ENCODE assay signal across 8 mouse cellular contexts in the genomic region with DNA sequence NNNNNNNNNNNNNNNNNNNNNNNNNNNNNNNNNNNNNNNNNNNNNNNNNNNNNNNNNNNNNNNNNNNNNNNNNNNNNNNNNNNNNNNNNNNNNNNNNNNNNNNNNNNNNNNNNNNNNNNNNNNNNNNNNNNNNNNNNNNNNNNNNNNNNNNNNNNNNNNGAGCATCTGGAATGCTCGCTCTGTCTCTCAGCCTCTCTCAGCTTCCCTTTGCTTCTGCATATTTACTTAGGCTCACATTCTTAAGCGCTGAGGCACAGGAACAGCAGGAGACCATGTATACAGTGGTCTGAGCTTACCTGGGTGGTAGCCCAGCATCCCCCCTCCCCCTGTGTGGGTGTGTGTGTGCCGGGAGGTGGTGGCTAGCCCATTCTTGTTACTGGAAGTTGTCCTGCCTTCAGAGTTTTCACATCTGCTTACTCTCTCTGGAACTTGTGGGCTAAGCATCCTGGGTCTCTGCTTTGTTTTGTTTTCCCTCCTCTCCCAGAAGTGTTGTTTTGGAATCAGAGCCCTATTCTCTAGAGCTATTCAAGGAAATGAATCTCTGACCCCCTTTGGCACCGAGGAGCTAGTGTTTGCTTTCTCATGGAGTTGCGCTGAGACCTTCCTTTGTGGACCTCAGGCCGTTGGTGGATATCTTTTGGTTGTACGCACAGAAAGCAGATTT. TPM values are rescaled to one million over a fixed set of nuclear protein-coding genes. Genes with fewer than 3 reads are reported as not detected.
DNase-seq lines count a peak whose midpoint lies in the region; ATAC-seq and TF ChIP-seq lines count a peak whose summit lies in the region.

No protein-coding gene starts in this region.

- H3K27ac ChIP-seq in intestine, embryonic 14.5 days (ENCODE audit: low read depth) = no peak overlapping the region
- H3K27ac ChIP-seq in intestine, postnatal 0 days (ENCODE audit: low read depth, low read length) = no peak overlapping the region
- H3K27ac ChIP-seq in ES-Bruce4 (ENCODE audit: insufficient read depth, low read length) = peak overlapping the region; percentile 75
- H3K27ac ChIP-seq in embryonic facial prominence, embryonic 12.5 days = no peak overlapping the region
- no peak overlapping the region for H3K27ac ChIP-seq in limb, embryonic 12.5 days

- H3K36me3 ChIP-seq in intestine, embryonic 14.5 days (ENCODE audit: control insufficient read depth, insufficient read depth, low read length) = no peaks in the 10 kb centered on the region
- no peaks in the 10 kb centered on the region for H3K36me3 ChIP-seq in intestine, postnatal 0 days (ENCODE audit: control insufficient read depth, insufficient read depth)
- H3K36me3 ChIP-seq in ES-Bruce4 (ENCODE audit: control insufficient read depth, insufficient read depth, low read length, poor library complexity, severe bottlenecking) = no peaks in the 10 kb centered on the region
- H3K36me3 ChIP-seq in embryonic facial prominence, embryonic 12.5 days = no peaks in the 10 kb centered on the region
- no peaks in the 10 kb centered on the region for H3K36me3 ChIP-seq in limb, embryonic 12.5 days

- H3K9ac ChIP-seq in intestine, embryonic 14.5 days (ENCODE audit: low read length) = no peak overlapping the region
- H3K9ac ChIP-seq in intestine, postnatal 0 days (ENCODE audit: low read depth, low read length) = no peak overlapping the region
- H3K9ac ChIP-seq in ES-Bruce4 (ENCODE audit: low read depth, poor library complexity, severe bottlenecking) = no peak overlapping the region
- H3K9ac ChIP-seq in embryonic facial prominence, embryonic 12.5 days = no peak overlapping the region
- H3K9ac ChIP-seq in limb, embryonic 12.5 days (replicated peaks) = no peak overlapping the region

- no peak for TF ChIP-seq POLR2A in ES-Bruce4 (IDR thresholded peaks at IDR 0.05; ENCODE audit: insufficient read depth, low read length)

- peak; percentile 65; the same call in 1 of the 2 replicates for TF ChIP-seq EP300 in ES-Bruce4 (IDR thresholded peaks at IDR 0.05; ENCODE audit: insufficient read depth, low read depth, low read length)

- WGBS in intestine, embryonic 14.5 days = 36% methylated on average over 7 of the region's 7 CpGs
- WGBS in intestine, postnatal 0 days = 31% methylated on average over 7 of the region's 7 CpGs
- WGBS in embryonic facial prominence, embryonic 12.5 days = 25% methylated on average over 7 of the region's 7 CpGs
- WGBS in limb, embryonic 12.5 days = 44% methylated on average over 7 of the region's 7 CpGs

- no peaks in the 10 kb centered on the region for H3K9me3 ChIP-seq in intestine, embryonic 14.5 days (ENCODE audit: control insufficient read depth, low read length)
- no peaks in the 10 kb centered on the region for H3K9me3 ChIP-seq in intestine, postnatal 0 days (ENCODE audit: control insufficient read depth)
- no peaks in the 10 kb centered on the region for H3K9me3 ChIP-seq in ES-Bruce4 (replicated peaks; ENCODE audit: control insufficient read depth, insufficient read depth, low read length, poor library complexity, severe bottlenecking)
- no peaks in the 10 kb centered on the region for H3K9me3 ChIP-seq in embryonic facial prominence, embryonic 12.5 days
- H3K9me3 ChIP-seq in limb, embryonic 12.5 days = no peaks in the 10 kb centered on the region

- no peak for DNase-seq in intestine, embryonic 14.5 days (ENCODE audit: low spot score)
- DNase-seq in spleen, adult 18-20 months = no peak
- no peak for DNase-seq in layer of hippocampus, adult 11-12 months (ENCODE audit: low spot score)

- no peak overlapping the region for H3K4me3 ChIP-seq in intestine, embryonic 14.5 days (ENCODE audit: low read depth, low read length)
- no peak overlapping the region for H3K4me3 ChIP-seq in intestine, postnatal 0 days (ENCODE audit: low read depth, low read length)
- no peak overlapping the region for H3K4me3 ChIP-seq in ES-Bruce4 (ENCODE audit: low read depth, low read length)
- H3K4me3 ChIP-seq in embryonic facial prominence, embryonic 12.5 days = no peak overlapping the region
- H3K4me3 ChIP-seq in limb, embryonic 12.5 days (replicated peaks) = no peak overlapping the region

- H3K4me2 ChIP-seq in intestine, embryonic 14.5 days (ENCODE audit: low read length) = no peak overlapping the region
- H3K4me2 ChIP-seq in intestine, postnatal 0 days (replicated peaks; ENCODE audit: low read depth) = no peak overlapping the region
- H3K4me2 ChIP-seq in embryonic facial prominence, embryonic 12.5 days (replicated peaks) = no peak overlapping the region
- no peak overlapping the region for H3K4me2 ChIP-seq in limb, embryonic 12.5 days

- no peak for TF ChIP-seq CTCF in intestine, postnatal 0 days (IDR thresholded peaks at IDR 0.05; ENCODE audit: low read depth)
- no peak for TF ChIP-seq CTCF in ES-Bruce4 (IDR thresholded peaks at IDR 0.05; ENCODE audit: low read depth, low read length)

- H3K4me1 ChIP-seq in intestine, embryonic 14.5 days (replicated peaks; ENCODE audit: control insufficient read depth, insufficient read depth, low read length) = peaks cover 12% of the 10 kb centered on the region
- H3K4me1 ChIP-seq in intestine, postnatal 0 days (replicated peaks; ENCODE audit: control insufficient read depth, insufficient read depth, low read length) = no peaks in the 10 kb centered on the region
- no peaks in the 10 kb centered on the region for H3K4me1 ChIP-seq in ES-Bruce4 (ENCODE audit: control insufficient read depth, insufficient read depth, low read length)
- H3K4me1 ChIP-seq in embryonic facial prominence, embryonic 12.5 days = peaks cover 11% of the 10 kb centered on the region; the same call in 1 of the 2 replicates
- H3K4me1 ChIP-seq in limb, embryonic 12.5 days (replicated peaks) = peaks cover 5% of the 10 kb centered on the region; the same call in 1 of the 2 replicates

- no peaks in the 10 kb centered on the region for H3K27me3 ChIP-seq in intestine, embryonic 14.5 days (replicated peaks; ENCODE audit: control insufficient read depth, insufficient read depth, low read length)
- H3K27me3 ChIP-seq in intestine, postnatal 0 days (replicated peaks; ENCODE audit: control insufficient read depth, insufficient read depth, low read length) = no peaks in the 10 kb centered on the region
- no peaks in the 10 kb centered on the region for H3K27me3 ChIP-seq in ES-Bruce4 (ENCODE audit: control insufficient read depth, insufficient read depth, low read length, poor library complexity, severe bottlenecking)
- no peaks in the 10 kb centered on the region for H3K27me3 ChIP-seq in embryonic facial prominence, embryonic 12.5 days
- H3K27me3 ChIP-seq in limb, embryonic 12.5 days = no peaks in the 10 kb centered on the region

- ATAC-seq in intestine, embryonic 14.5 days (replicated peaks; ENCODE audit: low FRiP score, low TSS enrichment, low read depth) = 0 out of 2 replicates have a peak, but pooled peaks have one; percentile 50
- no peak for ATAC-seq in intestine, postnatal 0 days
- peak; percentile 65 for ATAC-seq in embryonic facial prominence, embryonic 12.5 days (ENCODE audit: insufficient number of reproducible peaks, insufficient read depth, low FRiP score, low TSS enrichment)
- ATAC-seq in limb, embryonic 12.5 days (ENCODE audit: insufficient number of reproducible peaks, insufficient read depth, low FRiP score, low TSS enrichment, low read depth) = peak; percentile 40; the same call in 1 of the 2 replicates
- ATAC-seq in erythroid progenitor cell, adult 5-6 weeks (replicated peaks; ENCODE audit: low FRiP score, poor library complexity, severe bottlenecking) = no peak

RNA-seq across cellular contexts. Expression of a gene that starts 19.6 kb away (rescaled TPM):
- polyA plus RNA-seq in intestine, embryonic 14.5 days (2014; fragmentation: Nextera tagmentation; extraction: Ambion mirVana) = 1.1 and 1.2 TPM in 2 replicates
- polyA plus RNA-seq in intestine, postnatal 0 days (2015; fragmentation: Nextera tagmentation; extraction: Ambion mirVana) = 0.51 and 0.57 TPM in 2 replicates
- not detected in 2 replicates for polyA plus RNA-seq in ES-Bruce4 (2011; ENCODE audit: insufficient read depth, insufficient read length, low read depth, missing spikeins)
- polyA plus RNA-seq in embryonic facial prominence, embryonic 12.5 days (2016; fragmentation: Nextera tagmentation; extraction: Ambion mirVana) = 1.0 and 1.8 TPM in 2 replicates
- 1.1 and 1.3 TPM in 2 replicates for polyA plus RNA-seq in limb, embryonic 12.5 days (2016; fragmentation: Nextera tagmentation; extraction: Ambion mirVana)
- total RNA-seq in erythroid progenitor cell, adult 5-6 weeks (2015; ENCODE audit: low replicate concordance) = 4.3 and 5.9 TPM in 2 replicates
- total RNA-seq in erythroid progenitor cell, adult 5-6 weeks (2017; ENCODE audit: low replicate concordance) = 0.38 and 2.3 TPM in 2 replicates

RNA-seq across cellular contexts. Expression of a gene that starts 32.2 kb away (rescaled TPM):
- 8.4 and 8.6 TPM in 2 replicates for polyA plus RNA-seq in intestine, embryonic 14.5 days (2014; fragmentation: Nextera tagmentation; extraction: Ambion mirVana)
- polyA plus RNA-seq in intestine, postnatal 0 days (2015; fragmentation: Nextera tagmentation; extraction: Ambion mirVana) = 20.3 and 21.5 TPM in 2 replicates
- 0.70 and 0.81 TPM in 2 replicates for polyA plus RNA-seq in ES-Bruce4 (2011; ENCODE audit: insufficient read depth, insufficient read length, low read depth, missing spikeins)
- 2.4 and 2.6 TPM in 2 replicates for polyA plus RNA-seq in embryonic facial prominence, embryonic 12.5 days (2016; fragmentation: Nextera tagmentation; extraction: Ambion mirVana)
- 1.3 TPM in 2 replicates for polyA plus RNA-seq in limb, embryonic 12.5 days (2016; fragmentation: Nextera tagmentation; extraction: Ambion mirVana)
- 4.6 TPM in 1 of 2 replicates, not detected in the other for total RNA-seq in erythroid progenitor cell, adult 5-6 weeks (2015; ENCODE audit: low replicate concordance)
- total RNA-seq in erythroid progenitor cell, adult 5-6 weeks (2017; ENCODE audit: low replicate concordance) = 2.1 TPM in 1 of 2 replicates, not detected in the other

Comparison
In these comparisons a context has a peak if more than half of its experiments do, and no peak if none do; other contexts are left out.
1. ATAC-seq: peak in intestine, embryonic 14.5 days (single experiment), embryonic facial prominence, embryonic 12.5 days (single experiment) and limb, embryonic 12.5 days (single experiment); none in intestine, postnatal 0 days (single experiment) and erythroid progenitor cell, adult 5-6 weeks (single experiment).